Mouse (Mus musculus) duodenum, adult 2 months (tissue): ENCODE results near the gene Tshr. TPM values are rescaled to one million over a fixed set of nuclear protein-coding genes. Genes with fewer than 3 reads are reported as not detected.

Experiments
- polyA plus RNA-seq: library from polyadenylated mRNA; depleted of rRNA; stranded (reverse); fragments of >200 nt; gene quantifications from 2 replicates; pipeline ENCODE4 v1.2.3, GENCODE M21; 2012; ENCODE audit warnings: low replicate concordance; rRNA removed

Tshr gene
- 0.06 and 0.37 TPM in 2 replicates for polyA plus RNA-seq

DNA sequence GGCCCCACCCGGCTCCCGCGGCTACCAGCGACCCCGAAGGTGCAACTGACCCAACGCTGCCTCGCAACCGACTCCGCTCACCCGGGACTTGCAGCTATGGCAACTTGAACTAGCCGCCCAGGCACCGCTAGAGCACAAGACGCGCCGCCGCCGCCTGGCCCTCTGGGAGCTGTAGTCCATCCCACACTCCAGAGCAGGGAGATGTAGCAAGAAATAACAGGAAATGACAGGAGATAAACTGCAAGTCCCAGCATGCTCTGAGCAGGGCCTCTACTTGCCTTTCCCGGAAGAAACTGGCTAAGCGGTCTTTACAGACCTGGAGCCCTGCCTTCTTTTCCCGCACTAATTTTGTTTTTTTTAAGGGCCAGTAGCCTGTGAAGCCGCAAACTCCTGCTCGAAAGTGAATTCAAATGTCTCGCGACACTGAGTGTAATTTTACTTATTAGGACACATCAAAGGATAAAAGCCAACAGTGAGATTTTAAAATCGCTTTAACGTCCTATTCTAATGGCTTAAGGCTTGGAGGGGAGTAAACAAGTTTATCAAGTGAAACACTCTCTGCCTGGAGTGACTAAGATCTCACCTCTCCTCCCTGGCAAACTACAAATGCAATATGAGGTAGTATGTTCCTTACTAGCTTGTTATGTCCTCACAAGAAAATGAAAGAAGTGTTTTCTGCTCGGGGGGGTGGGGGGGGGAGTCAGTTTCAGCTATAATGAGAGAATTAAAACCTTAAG lies at the start of gene Tshr, which contains the start of gene Cep128:
TSS of gene Tshr (plus strand) at position 283 of the 737 bp plus-strand sequence.
TSS of gene Cep128 (minus strand) at position 129 of the 737 bp plus-strand sequence.

DNA sequence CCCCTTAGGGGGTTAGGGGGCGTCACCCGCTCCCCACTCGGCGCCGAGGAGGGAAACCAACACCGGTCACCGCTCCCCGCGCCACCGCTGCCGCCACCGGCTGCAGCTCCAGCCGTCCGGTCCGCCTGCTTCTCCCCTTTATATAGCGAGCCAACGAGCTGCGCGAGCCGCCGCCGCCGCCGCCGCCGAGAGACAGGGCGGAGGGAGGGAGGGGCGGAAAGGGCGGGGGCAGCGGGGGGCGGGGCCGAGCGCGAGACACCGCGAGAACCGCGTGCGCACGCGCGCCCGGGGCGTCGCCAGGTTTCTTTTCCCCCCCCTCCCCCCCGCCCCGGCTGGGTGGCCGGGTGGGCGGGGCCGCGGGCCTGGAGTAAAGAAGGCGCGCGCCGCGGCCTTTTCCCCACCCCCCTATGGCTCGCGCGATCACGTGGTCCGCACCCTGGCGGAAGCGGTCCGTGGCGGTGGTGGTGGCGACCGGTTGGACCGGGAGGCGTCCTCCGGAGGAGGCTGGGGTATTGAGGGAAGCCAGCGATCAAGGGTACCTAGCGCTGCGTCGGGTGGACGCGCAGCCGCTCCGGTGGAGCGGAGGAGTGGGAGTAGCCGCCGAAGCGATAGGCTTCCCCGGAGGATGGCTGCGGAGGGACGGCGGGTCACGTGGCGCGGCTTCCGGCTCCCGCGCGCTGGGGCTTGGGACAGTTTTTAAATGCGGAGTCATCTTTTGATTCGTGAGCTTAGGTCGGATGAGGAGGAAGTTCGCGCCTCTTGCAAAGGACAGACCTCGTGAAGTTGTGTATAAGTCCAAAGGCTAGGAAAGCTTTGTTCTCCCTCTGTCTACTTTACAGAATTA lies 205.7 kb downstream of the Tshr start, which contains the start of gene Gtf2a1:
TSS of gene Gtf2a1 (minus strand) at position 641 of the 844 bp plus-strand sequence.

Other genes starting within 250 kb of the Tshr start
- gene Cep128, start 154 bp upstream of the Tshr start, polyA plus RNA-seq = 0.49 and 1.2 TPM in 2 replicates
- 5.0 and 8.9 TPM in 2 replicates for gene Gtf2a1, start 205.9 kb downstream of the Tshr start, polyA plus RNA-seq